Mouse (Mus musculus): Measurements from ENCODE around the gene Tinag. TPM values are rescaled to one million over a fixed set of nuclear protein-coding genes. Genes with fewer than 3 reads are reported as not detected.

The Tinag gene
- polyA plus RNA-seq, 1 experiment from 2014 or later = 0.09 TPM

- no peak for ATAC-seq (ENCODE audit: low FRiP score)
- peak; percentile 9 for DNase-seq (ENCODE audit: low spot score)
These were observed 13.0 kb downstream of the Tinag start for GRCm38 (mm10) chr9:77032430-77033154.

GRCm38 (mm10) chr9:77025271-77025670, 20.3 kb downstream of the Tinag start:
- WGBS = 86% methylated on average over 2 of the region's 2 CpGs

More at GRCm38 (mm10) chr9:77032430-77033154, 13.0 kb downstream of the Tinag start:
- Histone ChIP-seq H3K9me3 (ENCODE audit: control insufficient read depth, low read length) (no peaks in the 10 kb centered on the region), H3K4me1 (replicated peaks; ENCODE audit: control insufficient read depth, insufficient read depth, low read length) (no peaks in the 10 kb centered on the region), H3K4me2 (replicated peaks; ENCODE audit: low read depth, low read length) (no peak overlapping the region), H3K9ac (ENCODE audit: low read depth, low read length) (no peak overlapping the region), H3K36me3 (ENCODE audit: control insufficient read depth, insufficient read depth, low read length) (no peaks in the 10 kb centered on the region), H3K27me3 (ENCODE audit: control insufficient read depth, insufficient read depth, low read length) (no peaks in the 10 kb centered on the region), H3K4me3 (ENCODE audit: low read depth, low read length) (no peak overlapping the region), H3K27ac (ENCODE audit: low read depth, low read length) (no peak overlapping the region)
- WGBS = 66% methylated on average over 9 of the region's 9 CpGs

GRCm38 (mm10) chr9:77018935-77019334, 26.7 kb downstream of the Tinag start:
- DNase-seq (ENCODE audit: low spot score) (no peak), ATAC-seq (ENCODE audit: low FRiP score) (no peak)
- WGBS = 71% methylated on average over 4 of the region's 4 CpGs

More at GRCm38 (mm10) chr9:77025271-77025670, 20.3 kb downstream of the Tinag start:
- no peak for DNase-seq (ENCODE audit: low spot score)
- no peak overlapping the region for H3K9ac ChIP-seq (ENCODE audit: low read depth, low read length)
- no peaks in the 10 kb centered on the region for H3K27me3 ChIP-seq (ENCODE audit: control insufficient read depth, insufficient read depth, low read length)
- H3K27ac ChIP-seq (ENCODE audit: low read depth, low read length) = no peak overlapping the region
- H3K36me3 ChIP-seq (ENCODE audit: control insufficient read depth, insufficient read depth, low read length) = no peaks in the 10 kb centered on the region
- no peak overlapping the region for H3K4me2 ChIP-seq (replicated peaks; ENCODE audit: low read depth, low read length)
- no peaks in the 10 kb centered on the region for H3K9me3 ChIP-seq (ENCODE audit: control insufficient read depth, low read length)
- no peaks in the 10 kb centered on the region for H3K4me1 ChIP-seq (replicated peaks; ENCODE audit: control insufficient read depth, insufficient read depth, low read length)
- ATAC-seq (ENCODE audit: low FRiP score) = no peak
- H3K4me3 ChIP-seq (ENCODE audit: low read depth, low read length) = no peak overlapping the region

GRCm38 (mm10) chr9:76996021-76996420, 49.6 kb downstream of the Tinag start:
- ATAC-seq (ENCODE audit: low FRiP score) (no peak), DNase-seq (ENCODE audit: low spot score) (no peak)
- H3K36me3 ChIP-seq (ENCODE audit: control insufficient read depth, insufficient read depth, low read length) = no peaks in the 10 kb centered on the region
- H3K9me3 ChIP-seq (ENCODE audit: control insufficient read depth, low read length) = no peaks in the 10 kb centered on the region
- H3K4me2 ChIP-seq (replicated peaks; ENCODE audit: low read depth, low read length) = no peak overlapping the region
- H3K4me3 ChIP-seq (ENCODE audit: low read depth, low read length) = no peak overlapping the region
- H3K9ac ChIP-seq (ENCODE audit: low read depth, low read length) = no peak overlapping the region
- 100% methylated on average over 1 of the region's 1 CpGs for WGBS
- H3K27me3 ChIP-seq (ENCODE audit: control insufficient read depth, insufficient read depth, low read length) = no peaks in the 10 kb centered on the region
- no peak overlapping the region for H3K27ac ChIP-seq (ENCODE audit: low read depth, low read length)
- no peaks in the 10 kb centered on the region for H3K4me1 ChIP-seq (replicated peaks; ENCODE audit: control insufficient read depth, insufficient read depth, low read length)

More at GRCm38 (mm10) chr9:77018935-77019334, 26.7 kb downstream of the Tinag start:
- Histone ChIP-seq H3K36me3 (ENCODE audit: control insufficient read depth, insufficient read depth, low read length) (no peaks in the 10 kb centered on the region), H3K9me3 (ENCODE audit: control insufficient read depth, low read length) (no peaks in the 10 kb centered on the region), H3K4me1 (replicated peaks; ENCODE audit: control insufficient read depth, insufficient read depth, low read length) (no peaks in the 10 kb centered on the region), H3K4me2 (replicated peaks; ENCODE audit: low read depth, low read length) (no peak overlapping the region), H3K27ac (ENCODE audit: low read depth, low read length) (no peak overlapping the region), H3K4me3 (ENCODE audit: low read depth, low read length) (no peak overlapping the region), H3K27me3 (ENCODE audit: control insufficient read depth, insufficient read depth, low read length) (no peaks in the 10 kb centered on the region), H3K9ac (ENCODE audit: low read depth, low read length) (no peak overlapping the region)

GRCm38 (mm10) chr9:76989946-76990345, 55.6 kb downstream of the Tinag start:
- Histone ChIP-seq H3K27me3 (ENCODE audit: control insufficient read depth, insufficient read depth, low read length) (no peaks in the 10 kb centered on the region), H3K4me2 (replicated peaks; ENCODE audit: low read depth, low read length) (no peak overlapping the region), H3K9me3 (ENCODE audit: control insufficient read depth, low read length) (no peaks in the 10 kb centered on the region), H3K4me1 (replicated peaks; ENCODE audit: control insufficient read depth, insufficient read depth, low read length) (no peaks in the 10 kb centered on the region), H3K9ac (ENCODE audit: low read depth, low read length) (no peak overlapping the region), H3K27ac (ENCODE audit: low read depth, low read length) (no peak overlapping the region), H3K36me3 (ENCODE audit: control insufficient read depth, insufficient read depth, low read length) (no peaks in the 10 kb centered on the region), H3K4me3 (ENCODE audit: low read depth, low read length) (no peak overlapping the region)
- ATAC-seq (ENCODE audit: low FRiP score) (no peak), DNase-seq (ENCODE audit: low spot score) (no peak)

GRCm38 (mm10) chr9:76934813-76935212, 110.8 kb downstream of the Tinag start:
- Histone ChIP-seq H3K4me2 (replicated peaks; ENCODE audit: low read depth, low read length) (no peak overlapping the region), H3K27ac (ENCODE audit: low read depth, low read length) (no peak overlapping the region), H3K36me3 (ENCODE audit: control insufficient read depth, insufficient read depth, low read length) (no peaks in the 10 kb centered on the region), H3K4me3 (ENCODE audit: low read depth, low read length) (no peak overlapping the region), H3K4me1 (replicated peaks; ENCODE audit: control insufficient read depth, insufficient read depth, low read length) (no peaks in the 10 kb centered on the region), H3K9ac (ENCODE audit: low read depth, low read length) (no peak overlapping the region), H3K27me3 (ENCODE audit: control insufficient read depth, insufficient read depth, low read length) (no peaks in the 10 kb centered on the region), H3K9me3 (ENCODE audit: control insufficient read depth, low read length) (no peaks in the 10 kb centered on the region)
- ATAC-seq (ENCODE audit: low FRiP score) (no peak), DNase-seq (ENCODE audit: low spot score) (no peak)
- WGBS = 96% methylated on average over 1 of the region's 1 CpGs

GRCm38 (mm10) chr9:76915093-76915661, 130.4 kb downstream of the Tinag start:
- Histone ChIP-seq H3K27me3 (ENCODE audit: control insufficient read depth, insufficient read depth, low read length) (no peaks in the 10 kb centered on the region), H3K9ac (ENCODE audit: low read depth, low read length) (no peak overlapping the region), H3K4me1 (replicated peaks; ENCODE audit: control insufficient read depth, insufficient read depth, low read length) (no peaks in the 10 kb centered on the region), H3K9me3 (ENCODE audit: control insufficient read depth, low read length) (no peaks in the 10 kb centered on the region), H3K27ac (ENCODE audit: low read depth, low read length) (no peak overlapping the region), H3K4me3 (ENCODE audit: low read depth, low read length) (no peak overlapping the region), H3K4me2 (replicated peaks; ENCODE audit: low read depth, low read length) (no peak overlapping the region), H3K36me3 (ENCODE audit: control insufficient read depth, insufficient read depth, low read length) (no peaks in the 10 kb centered on the region)
- DNase-seq (ENCODE audit: low spot score) = no peak
- ATAC-seq (ENCODE audit: low FRiP score) = no peak
- WGBS = 87% methylated on average over 5 of the region's 5 CpGs

Data from hindbrain, embryonic 11.5 days (tissue).